Mouse (Mus musculus) macrophage (primary cell): ENCODE results near the gene Ccdc189. TPM values are rescaled to one million over a fixed set of nuclear protein-coding genes. Genes with fewer than 3 reads are reported as not detected.

Experiments
- H3K27ac ChIP-seq: fragments of 350-480 bp; formaldehyde crosslinking; 2 replicates; pipeline ENCODE4 v1.9.0; 2021
- H3K36me3 ChIP-seq: fragments of 350-480 bp; formaldehyde crosslinking; 2 replicates; pipeline ENCODE4 v1.9.0; 2021; ENCODE audit errors: inconsistent target
- H3K4me3 ChIP-seq: fragments of 350-480 bp; formaldehyde crosslinking; 2 replicates; pipeline ENCODE4 v1.9.0; 2021; ENCODE audit errors: inconsistent target
- H3K79me2 ChIP-seq: fragments of 350-480 bp; formaldehyde crosslinking; 2 replicates; pipeline ENCODE4 v1.9.0; 2021; ENCODE audit errors: inconsistent target
- WGBS: methylation state at CpG from one replicate; pipeline ENCODE4 v1.1.7; 2026; ENCODE audit warnings: inconsistent platforms; ENCODE audit not compliant: missing documents; 5-methylcytosine and 5-hydroxymethylcytosine counted together
- polyA plus RNA-seq: library from polyadenylated mRNA; stranded (reverse); fragments of 250-400 nt; gene quantifications from 3 replicates; pipeline ENCODE4 v1.2.4, GENCODE M21; 2018; ENCODE audit warnings: inconsistent platforms

Ccdc189 gene
- polyA plus RNA-seq, 1 experiment from 2014 or later, result 2.9 TPM

DNA sequence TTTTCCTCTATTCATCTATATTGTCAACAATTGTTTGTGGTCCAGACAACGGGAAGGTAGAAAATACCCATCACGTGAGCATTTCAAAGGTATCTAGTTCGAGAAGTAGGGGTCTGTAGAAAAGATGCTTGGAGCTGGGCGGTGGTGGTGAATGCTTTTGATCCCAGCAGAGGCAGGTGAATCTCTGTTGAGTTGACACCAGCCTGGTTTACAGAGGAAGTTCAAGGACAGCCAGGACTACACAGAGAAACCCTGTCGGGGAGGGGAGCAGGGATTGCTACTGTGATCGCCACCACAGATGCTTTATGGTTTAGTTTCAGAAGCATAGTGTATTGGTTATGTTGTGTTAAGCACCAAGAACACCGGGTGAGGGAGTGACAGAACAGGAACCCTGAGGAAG lies 14.3 kb downstream of the Ccdc189 start:
- 10% methylated on average over 7 of the region's 7 CpGs for WGBS

DNA sequence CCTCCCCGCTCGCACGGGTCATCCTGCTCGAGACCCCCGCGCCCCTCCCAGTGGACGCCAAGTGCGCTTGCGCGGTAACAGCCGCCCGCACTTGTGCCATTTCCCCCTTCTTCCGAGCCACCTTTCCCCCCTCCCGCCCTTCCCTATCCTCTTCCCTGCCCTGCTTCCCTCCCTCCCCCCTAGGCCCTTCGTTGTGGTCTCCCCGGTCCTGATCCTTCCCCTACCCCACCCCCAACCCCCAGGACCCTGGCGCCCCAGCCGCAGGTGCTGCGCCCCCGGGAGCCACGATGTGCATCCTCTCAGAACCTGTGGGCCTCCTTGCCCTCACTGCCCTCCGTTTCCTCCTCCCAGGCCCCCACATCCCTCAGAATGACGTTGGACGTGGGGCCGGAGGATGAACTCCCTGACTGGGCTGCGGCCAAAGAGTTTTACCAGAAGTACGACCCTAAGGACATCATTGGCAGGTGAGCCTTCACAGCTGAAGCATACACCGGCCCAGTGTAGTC lies 14.8 kb downstream of the Ccdc189 start:
- Histone ChIP-seq H3K79me2 (peaks cover 43% of the 10 kb centered on the region), H3K4me3 (peak overlapping the region; percentile 79), H3K36me3 (peaks cover 10% of the 10 kb centered on the region; the same call in 1 of the 2 replicates), H3K27ac (peak overlapping the region; percentile 52)
- WGBS, result under 1% methylated on average over 12 of the region's 28 CpGs

More for the DNA sequence above, 14.3 kb downstream of the Ccdc189 start:
- Histone ChIP-seq H3K79me2 (peaks cover 43% of the 10 kb centered on the region), H3K4me3 (peak overlapping the region; percentile 79), H3K27ac (0 out of 2 replicates have a peak overlapping the region, but pooled peaks have one; percentile 52), H3K36me3 (peaks cover 10% of the 10 kb centered on the region; the same call in 1 of the 2 replicates)

- peaks cover 43% of the 10 kb centered on the region for H3K79me2 ChIP-seq
- peak within 1 kb of the TSS; percentile 52 for H3K27ac ChIP-seq
- under 1% methylated on average over 17 of the region's 17 CpGs for WGBS
- H3K4me3 ChIP-seq, result peak within 1 kb of the TSS; percentile 79
- peaks cover 8% of the 10 kb centered on the region; the same call in 1 of the 2 replicates for H3K36me3 ChIP-seq
These were observed 15.4 kb downstream of the Ccdc189 start, which contains the start of gene Phkg2 for GRCm38 (mm10) chr7:127572895-127573471. Phkg2 (plus strand) TSS chr7:127573340.

- WGBS, result 87% methylated on average over 6 of the region's 6 CpGs
- Histone ChIP-seq H3K79me2 (no peaks in the 10 kb centered on the region), H3K27ac (no peak overlapping the region), H3K4me3 (no peak overlapping the region), H3K36me3 (peaks cover 31% of the 10 kb centered on the region)
These were observed 23.8 kb downstream of the Ccdc189 start for GRCm38 (mm10) chr7:127564381-127565150.

GRCm38 (mm10) chr7:127561340-127561858 lies 27.0 kb downstream of the Ccdc189 start, which contains the start of gene Tmem265:
Tmem265 (plus strand) TSS chr7:127561390.
- WGBS, result 81% methylated on average over 5 of the region's 5 CpGs
- no peak within 1 kb of the TSS for H3K4me3 ChIP-seq
- H3K27ac ChIP-seq, result no peak within 1 kb of the TSS
- H3K79me2 ChIP-seq, result no peaks in the 10 kb centered on the region
- H3K36me3 ChIP-seq, result peaks cover 56% of the 10 kb centered on the region

GRCm38 (mm10) chr7:127560580-127560979 lies 27.8 kb downstream of the Ccdc189 start:
- Histone ChIP-seq H3K36me3 (peaks cover 64% of the 10 kb centered on the region), H3K27ac (no peak overlapping the region), H3K4me3 (no peak overlapping the region), H3K79me2 (no peaks in the 10 kb centered on the region)
- 93% methylated on average over 11 of the region's 11 CpGs for WGBS

DNA sequence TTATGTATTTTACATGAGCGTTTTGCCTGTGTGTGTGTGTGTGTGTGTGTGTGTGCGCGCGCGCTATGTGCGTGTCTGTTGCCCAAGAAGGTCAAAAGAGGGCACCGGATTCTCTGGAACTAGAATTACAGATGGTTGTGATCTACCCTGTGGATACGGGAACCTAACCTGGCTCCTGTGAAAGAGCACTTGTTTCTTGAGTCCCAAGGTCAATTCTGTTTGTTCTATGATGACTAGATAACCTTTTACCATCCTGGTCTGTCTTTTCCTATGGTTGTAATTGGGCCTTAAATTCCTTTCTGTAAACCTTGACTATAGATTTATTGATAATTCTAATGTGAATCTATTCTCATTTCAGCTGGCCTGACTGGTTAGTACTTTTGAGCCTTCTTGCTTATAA lies 36.8 kb downstream of the Ccdc189 start:
- Histone ChIP-seq H3K4me3 (no peak overlapping the region), H3K36me3 (peaks cover 80% of the 10 kb centered on the region), H3K79me2 (no peaks in the 10 kb centered on the region; the same call in 1 of the 2 replicates), H3K27ac (no peak overlapping the region)
- 98% methylated on average over 6 of the region's 8 CpGs for WGBS

DNA sequence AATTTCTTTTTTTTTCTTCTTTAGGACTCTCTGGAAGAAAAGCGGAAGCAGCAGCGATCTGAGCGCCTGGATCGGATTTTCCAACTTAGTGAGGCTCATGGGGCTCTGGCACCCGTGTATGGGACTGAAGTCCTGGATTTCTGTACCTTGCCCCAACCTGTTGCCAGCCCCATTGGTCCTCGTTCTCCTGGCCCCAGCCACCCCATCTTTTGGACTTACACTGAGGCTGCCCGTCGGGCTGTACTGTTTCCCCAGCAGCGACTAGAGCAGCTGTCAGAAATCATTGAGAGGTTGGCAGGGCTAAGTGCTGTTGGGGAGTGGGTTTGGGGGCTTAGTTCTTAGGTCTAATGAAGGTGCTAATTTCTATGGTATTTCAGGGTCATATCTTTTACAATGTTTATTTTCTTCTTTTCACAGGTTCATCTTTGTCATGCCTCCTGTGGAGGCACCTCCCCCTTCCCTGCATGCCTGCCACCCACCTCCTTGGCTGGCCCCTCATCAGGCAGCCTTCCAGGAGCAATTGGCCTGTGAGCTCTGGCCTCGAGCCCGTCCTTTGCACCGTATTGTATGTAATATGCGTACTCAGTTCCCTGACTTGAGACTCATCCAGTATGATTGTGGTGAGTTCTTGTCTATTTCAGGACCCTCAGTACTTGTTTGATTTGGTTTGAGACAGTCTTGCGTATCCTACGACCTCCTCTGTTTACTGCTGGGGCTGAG lies 39.1 kb downstream of the Ccdc189 start:
- Histone ChIP-seq H3K36me3 (peaks cover 69% of the 10 kb centered on the region), H3K4me3 (no peak overlapping the region), H3K27ac (no peak overlapping the region), H3K79me2 (peaks cover 16% of the 10 kb centered on the region; the same call in 1 of the 2 replicates)
- 95% methylated on average over 15 of the region's 15 CpGs for WGBS

- WGBS, result 82% methylated on average over 3 of the region's 3 CpGs
- Histone ChIP-seq H3K27ac (no peak overlapping the region), H3K79me2 (peaks cover 20% of the 10 kb centered on the region; the same call in 1 of the 2 replicates), H3K4me3 (no peak overlapping the region), H3K36me3 (peaks cover 82% of the 10 kb centered on the region)
These were observed 46.7 kb downstream of the Ccdc189 start for GRCm38 (mm10) chr7:127541671-127542070.

Other genes starting within 250 kb of the Ccdc189 start
- 11.5 to 14.2 TPM (median 12.0 TPM) in 3 replicates for gene Zfp768, start 243.0 kb downstream of the Ccdc189 start, polyA plus RNA-seq
- gene Zfp747, start 212.5 kb downstream of the Ccdc189 start, polyA plus RNA-seq, result 4.8 to 5.8 TPM (median 5.6 TPM) in 3 replicates
- gene 9130019O22Rik, start 201.4 kb downstream of the Ccdc189 start, polyA plus RNA-seq, result 1.7 to 2.8 TPM (median 2.4 TPM) in 3 replicates
- 1.3 to 3.1 TPM (median 1.6 TPM) in 3 replicates for gene E430018J23Rik, start 195.0 kb downstream of the Ccdc189 start, polyA plus RNA-seq
- gene Zfp764, start 181.8 kb downstream of the Ccdc189 start, polyA plus RNA-seq, result 6.0 to 7.4 TPM (median 6.2 TPM) in 3 replicates
- 5.1 to 17.4 TPM (median 8.9 TPM) in 3 replicates for gene Zfp688, start 166.5 kb downstream of the Ccdc189 start, polyA plus RNA-seq
- gene Zfp689, start 139.4 kb downstream of the Ccdc189 start, polyA plus RNA-seq, result 1.0 to 1.9 TPM (median 1.0 TPM) in 3 replicates
- gene Prr14, start 129.0 kb downstream of the Ccdc189 start, polyA plus RNA-seq, result 31.6 to 54.9 TPM (median 50.8 TPM) in 3 replicates
- 47.3 to 163 TPM (median 92.9 TPM) in 3 replicates for gene Fbrs, start 109.4 kb downstream of the Ccdc189 start, polyA plus RNA-seq
- gene Srcap, start 76.6 kb downstream of the Ccdc189 start, polyA plus RNA-seq, result 14.3 to 15.8 TPM (median 15.4 TPM) in 3 replicates
- 13.1 to 13.5 TPM (median 13.2 TPM) in 3 replicates for gene Gm42715, start 69.0 kb downstream of the Ccdc189 start, polyA plus RNA-seq
- gene Tmem265, start 27.2 kb downstream of the Ccdc189 start, polyA plus RNA-seq, result not detected in 3 replicates
- gene Phkg2, start 15.3 kb downstream of the Ccdc189 start, polyA plus RNA-seq, result 23.8 to 33.8 TPM (median 26.9 TPM) in 3 replicates
- gene Rnf40, start 172 bp upstream of the Ccdc189 start, polyA plus RNA-seq, result 27.1 to 29.6 TPM (median 28.3 TPM) in 3 replicates
- 5.9 to 11.5 TPM (median 8.2 TPM) in 3 replicates for gene Zfp629, start 27.2 kb upstream of the Ccdc189 start, polyA plus RNA-seq
- 16.0 to 37.5 TPM (median 23.3 TPM) in 3 replicates for gene Bcl7c, start 120.3 kb upstream of the Ccdc189 start, polyA plus RNA-seq
- gene Ctf1, start 124.1 kb upstream of the Ccdc189 start, polyA plus RNA-seq, result not detected in 3 replicates
- not detected in 3 replicates for gene Ctf2, start 143.6 kb upstream of the Ccdc189 start, polyA plus RNA-seq
- gene Fbxl19, start 155.9 kb upstream of the Ccdc189 start, polyA plus RNA-seq, result 4.9 to 11.8 TPM (median 5.8 TPM) in 3 replicates
- gene Orai3, start 181.2 kb upstream of the Ccdc189 start, polyA plus RNA-seq, result 31.3 to 38.6 TPM (median 33.4 TPM) in 3 replicates
- gene Setd1a, start 188.1 kb upstream of the Ccdc189 start, polyA plus RNA-seq, result 11.6 to 14.1 TPM (median 12.7 TPM) in 3 replicates
- 0.49 to 3.2 TPM (median 0.57 TPM) in 3 replicates for gene Gm49388, start 197.0 kb upstream of the Ccdc189 start, polyA plus RNA-seq
- gene Hsd3b7, start 212.0 kb upstream of the Ccdc189 start, polyA plus RNA-seq, result 14.9 to 55.1 TPM (median 55.0 TPM) in 3 replicates
- gene Stx4a, start 235.7 kb upstream of the Ccdc189 start, polyA plus RNA-seq, result 150 to 165 TPM (median 155 TPM) in 3 replicates
- 0.05 to 0.09 TPM in 2 of 3 replicates, not detected in the other for gene Stx1b, start 236.0 kb upstream of the Ccdc189 start, polyA plus RNA-seq